Mouse (Mus musculus): ENCODE results near the gene Mcat.

- no peak for TF ChIP-seq POLR2A (IDR thresholded peaks at IDR 0.05; ENCODE audit: insufficient read depth, low read depth, low read length)
- no peak for TF ChIP-seq CTCF (IDR thresholded peaks at IDR 0.05; ENCODE audit: insufficient read depth, low read depth, low read length)
These were observed 38.9 kb upstream of the Mcat start for GRCm38 (mm10) chr15:83602372-83603045.

Measured in olfactory bulb, adult 2 months (tissue).